22 mouse cellular contexts compared by ENCODE assay signal in the genomic region with DNA sequence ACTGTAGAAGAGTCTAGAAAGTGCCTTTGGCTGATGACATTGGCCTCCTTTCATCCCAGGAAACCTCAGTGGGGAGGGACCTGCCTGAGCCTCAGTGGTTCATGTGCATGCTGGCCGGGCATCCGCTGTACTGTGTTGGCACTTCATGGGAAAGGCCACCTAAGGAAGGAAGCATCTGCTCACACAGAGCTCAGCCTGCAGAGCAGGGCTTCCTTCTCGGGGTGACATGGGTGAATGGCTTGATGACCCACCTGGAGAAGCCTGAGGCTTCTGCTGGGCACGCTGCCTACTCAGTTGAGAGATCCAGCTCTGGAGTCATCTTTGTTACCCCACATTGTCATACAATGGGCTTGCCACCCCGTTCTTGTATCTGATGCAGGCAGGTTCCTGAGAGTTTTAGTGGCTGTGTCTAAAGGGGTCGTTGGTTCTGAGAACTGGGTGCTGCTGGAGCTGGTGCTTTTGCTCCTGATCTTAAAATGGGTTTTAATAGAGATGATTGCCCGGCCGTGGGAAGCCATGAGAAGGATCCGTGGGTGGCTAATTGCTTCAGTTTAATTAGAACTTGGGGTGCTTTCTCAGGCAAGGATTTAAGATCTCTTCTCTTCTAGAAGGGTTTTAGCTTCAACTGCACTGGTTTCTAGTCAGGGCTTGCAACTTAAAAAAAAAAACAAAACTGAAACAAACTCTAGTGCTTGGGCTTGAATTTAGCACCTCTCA.
DNase-seq lines count a peak whose midpoint lies in the region; TF ChIP-seq lines count a peak whose summit lies in the region.
"Had no signal": no experiment of that assay in that cellular context is flagged by ENCODE, and none has a peak within 500 bp of the region (broad histone marks: within the 10 kb centered on the region; RNA-seq: fewer than 3 reads in every experiment).

No protein-coding gene starts in this region.

- H3K27ac ChIP-seq in left cerebral cortex, adult 2 months = peak overlapping the region; percentile 82
- H3K27ac ChIP-seq: embryonic facial prominence, embryonic 12.5 days; forebrain, embryonic 13.5 days; gastrocnemius, adult 2 months; intestine, embryonic 15.5 days; limb, embryonic 15.5 days; midbrain, embryonic 15.5 days; neural tube, embryonic 12.5 days had no signal

- intact Hi-C loops in left cerebral cortex, adult 2 months (cut with DNase I) = loop anchor here (5.0 kb wide), 3 partner anchors 72 to 148 kb away; a partner anchor contains a TSS

- H3K4me3 ChIP-seq in left cerebral cortex, adult 2 months = no peak overlapping the region
- H3K4me3 ChIP-seq: embryonic facial prominence, embryonic 12.5 days; erythroblast, embryonic 14.5 days; forebrain, embryonic 13.5 days; gastrocnemius, adult 2 months; intestine, embryonic 15.5 days; limb, embryonic 15.5 days; midbrain, embryonic 15.5 days; neural tube, embryonic 12.5 days had no signal

- TF ChIP-seq CTCF in left cerebral cortex, adult 2 months (IDR thresholded peaks at IDR 0.05) = no peak

- DNase-seq in left cerebral cortex, adult 2 months (ENCODE audit: extremely low spot score in 1 of 2, low spot score in 2 of 2) = peak in 1 of 2 experiments; percentile 28
- no peak for DNase-seq in left cerebral cortex, adult 18-20 months (ENCODE audit: low spot score in 2 of 2)
- DNase-seq in cerebellum, adult 18-20 months = peak; percentile 65 to 67
- peak; percentile 58 to 62 for DNase-seq in cerebellum, postnatal 14 days
- DNase-seq in frontal cortex, adult 2 months (ENCODE audit: extremely low spot score in 1 of 2, low spot score in 1 of 2) = no peak
- DNase-seq in thymus, postnatal 10 days (ENCODE audit: low spot score in 2 of 2) = no peak
- no peak for DNase-seq in heart, adult 18-20 months
- DNase-seq: adrenal gland, adult 2 months; gastrocnemius, adult 2 months; kidney, adult 8-10 months; kidney, postnatal 10 days; layer of hippocampus, postnatal 36 days; lung, postnatal 4 days; thymus, adult 18-20 months; thymus, postnatal 4 days had no signal

Comparison
In these comparisons a context has a peak if more than half of its experiments do, and no peak if none do; other contexts are left out.
1. DNase-seq: peak in cerebellum, adult 18-20 months (2 of 2) and cerebellum, postnatal 14 days (2 of 2); none in left cerebral cortex, adult 18-20 months (0 of 2), frontal cortex, adult 2 months (0 of 2), thymus, postnatal 10 days (0 of 2) and heart, adult 18-20 months (0 of 2).